Mouse (Mus musculus) CD4-positive, CD25-positive, alpha-beta regulatory T cell, adult 2 months (primary cell): ENCODE measurements at regions not wholly inside any gene's neighbourhood (a gene's known extent, or its start where the extent isn't known, plus 50 kb on each side); places are given as distances from the start of the nearest gene placed in this dataset.

Source experiments
- DNase-seq: peaks from one replicate; pipeline ENCODE4 v3.0.0-alpha.2; 2012; ENCODE audit warnings: low read depth, low spot score

DNA sequence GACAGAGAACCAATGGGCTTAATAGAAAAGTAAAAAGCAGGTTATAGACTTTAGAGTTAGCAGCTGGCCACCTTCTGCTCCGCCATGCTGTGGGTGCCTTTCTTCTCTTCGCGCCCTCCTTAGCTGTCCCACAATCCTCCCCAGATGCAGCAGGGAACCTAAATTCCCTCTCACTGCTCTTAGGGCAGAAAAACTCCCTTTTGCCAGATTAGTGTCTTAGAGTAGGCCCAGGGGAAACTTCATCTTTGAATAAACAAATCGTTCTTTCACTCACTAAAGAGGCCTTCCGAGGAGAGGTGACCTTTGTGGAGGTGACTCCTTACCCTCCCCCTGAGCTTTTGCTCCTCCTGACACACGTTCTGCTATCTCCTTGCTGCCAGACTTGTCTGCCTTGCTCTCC, 157.0 kb upstream of the Six2 start:
- DNase-seq, result no peak

DNA sequence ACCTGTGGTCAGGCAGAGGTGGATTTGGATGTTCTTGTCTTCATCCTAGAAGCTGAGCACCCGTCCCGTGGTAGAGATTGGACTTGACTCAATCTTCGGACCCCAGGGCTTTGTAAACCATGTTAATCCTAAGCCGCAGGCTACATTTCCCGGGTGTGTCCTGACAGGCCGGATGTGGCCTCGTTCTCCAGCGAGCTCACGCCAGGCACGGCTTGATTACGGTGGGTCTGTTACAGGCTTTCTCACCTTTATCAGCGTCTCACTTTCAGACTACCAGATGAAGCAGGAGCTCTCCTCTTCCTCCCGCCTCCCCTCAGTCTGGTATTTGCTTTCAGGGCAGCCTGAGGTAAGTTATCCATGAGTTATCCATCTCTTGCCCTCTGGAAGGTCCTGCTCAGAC, 156.4 kb upstream of the Six2 start:
- DNase-seq, result no peak

DNA sequence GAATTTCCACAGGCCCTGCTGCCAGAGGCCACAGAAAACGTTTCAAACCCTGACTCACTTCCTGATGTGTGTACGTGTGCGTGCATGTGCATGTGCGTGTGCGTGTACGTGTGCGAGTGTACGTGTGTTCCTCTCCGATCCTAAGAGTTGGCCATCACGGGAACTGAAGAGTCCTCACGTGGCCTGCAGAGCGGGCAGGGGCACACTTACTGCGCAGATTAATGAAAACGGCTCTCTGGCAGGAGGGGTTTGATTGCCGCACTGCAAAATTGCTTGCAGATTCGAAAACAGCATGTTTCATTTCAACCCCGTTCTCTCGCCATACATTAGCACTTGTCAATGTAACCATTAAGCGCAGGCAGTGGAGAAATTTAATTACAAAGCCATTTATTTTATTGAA, 135.0 kb upstream of the Six2 start:
- DNase-seq, result no peak

DNA sequence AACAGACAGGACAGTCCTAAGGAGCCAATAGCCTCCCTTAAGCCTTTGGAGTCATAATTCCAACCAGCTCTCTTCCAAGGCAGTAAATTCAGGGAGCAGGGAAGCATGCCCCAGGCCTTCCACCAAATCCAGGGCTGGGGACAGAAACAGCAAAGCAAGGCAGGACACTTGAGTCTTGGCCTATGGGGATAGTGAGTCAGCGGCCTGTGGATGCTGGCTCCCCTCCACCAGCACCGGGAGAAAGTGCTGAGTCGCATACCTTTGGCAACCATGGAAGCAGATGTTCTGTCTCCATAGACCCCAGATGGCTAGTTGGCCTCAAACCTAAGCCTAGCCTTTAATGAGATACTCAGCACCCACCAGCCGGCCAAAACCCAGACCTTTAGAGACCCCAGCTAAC, 133.8 kb upstream of the Six2 start:
- DNase-seq, result no peak

DNA sequence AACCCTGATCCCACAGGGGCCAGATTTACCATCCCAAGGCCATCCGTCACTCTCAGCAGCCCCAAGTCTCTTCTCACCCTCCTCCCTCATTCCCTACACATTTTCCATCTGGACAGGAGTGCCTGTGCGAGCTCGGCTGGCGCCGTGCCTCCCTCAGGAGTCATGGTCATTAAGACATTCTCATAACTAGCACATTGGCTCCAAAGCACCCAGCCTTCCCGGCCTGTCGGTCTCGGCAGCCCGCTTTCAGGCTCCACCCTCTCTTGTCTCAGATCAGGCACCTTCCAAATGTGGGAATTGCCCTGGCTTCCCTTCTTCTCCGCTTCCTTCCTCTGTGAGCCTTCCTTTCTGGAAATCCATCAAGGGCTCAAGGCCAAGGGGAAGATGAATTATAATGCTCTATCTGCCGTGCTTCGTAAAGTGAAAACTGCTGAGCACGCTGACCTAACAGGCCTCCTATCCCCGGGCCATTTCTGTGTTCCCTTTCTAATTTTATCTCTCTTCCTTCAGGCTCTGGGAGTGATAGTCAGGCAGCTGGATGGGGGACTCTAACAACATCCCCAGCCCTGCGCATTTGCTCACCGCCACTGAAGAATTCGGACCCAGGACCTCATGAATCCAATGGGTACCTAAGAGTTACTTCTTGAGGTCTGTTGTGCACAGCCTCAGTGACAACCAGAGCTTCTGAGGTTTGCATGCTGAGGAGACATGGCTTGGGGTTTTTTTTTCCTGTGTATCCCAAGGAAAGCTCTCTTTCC, 130.2 kb upstream of the Six2 start:
- no peak for DNase-seq

DNA sequence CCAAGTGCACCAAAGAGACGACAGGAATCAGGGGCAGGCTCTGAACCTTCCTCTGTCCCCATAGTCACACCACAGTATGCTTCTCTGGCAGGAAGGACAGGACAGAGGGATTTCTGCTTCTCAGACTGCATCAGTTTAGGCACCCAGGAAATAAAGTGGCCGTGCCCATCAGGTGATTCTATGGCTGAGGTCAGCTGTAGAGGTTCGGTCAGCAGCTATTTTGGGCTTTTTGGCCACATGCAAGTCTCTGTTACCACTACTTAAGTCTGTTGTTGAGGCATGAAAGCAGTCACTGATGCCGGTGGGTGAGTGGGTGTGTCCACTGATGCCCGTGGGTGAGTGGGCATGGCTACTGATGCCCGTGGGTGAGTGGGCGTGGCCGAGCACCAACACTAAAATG, 128.4 kb upstream of the Six2 start:
- no peak for DNase-seq

DNA sequence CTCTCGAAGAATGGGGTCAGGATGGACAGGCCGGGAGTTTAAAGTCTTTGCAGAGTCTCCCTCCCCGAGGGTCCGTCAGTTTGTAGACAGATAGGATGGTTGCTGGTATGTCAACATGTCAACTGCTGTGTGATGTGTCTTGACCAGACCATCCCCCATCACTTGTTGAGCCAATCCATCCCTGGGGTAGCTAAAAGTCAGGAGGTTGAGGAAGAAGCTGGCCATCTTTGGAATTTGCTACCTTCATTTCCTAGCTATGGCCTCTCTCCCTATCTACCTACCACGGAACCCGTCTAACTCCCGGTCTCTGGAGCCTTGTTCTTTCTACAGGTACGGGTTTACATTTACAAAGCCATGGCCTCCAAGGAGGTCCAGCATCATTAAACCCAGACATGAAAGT, 128.0 kb upstream of the Six2 start:
- no peak for DNase-seq

DNA sequence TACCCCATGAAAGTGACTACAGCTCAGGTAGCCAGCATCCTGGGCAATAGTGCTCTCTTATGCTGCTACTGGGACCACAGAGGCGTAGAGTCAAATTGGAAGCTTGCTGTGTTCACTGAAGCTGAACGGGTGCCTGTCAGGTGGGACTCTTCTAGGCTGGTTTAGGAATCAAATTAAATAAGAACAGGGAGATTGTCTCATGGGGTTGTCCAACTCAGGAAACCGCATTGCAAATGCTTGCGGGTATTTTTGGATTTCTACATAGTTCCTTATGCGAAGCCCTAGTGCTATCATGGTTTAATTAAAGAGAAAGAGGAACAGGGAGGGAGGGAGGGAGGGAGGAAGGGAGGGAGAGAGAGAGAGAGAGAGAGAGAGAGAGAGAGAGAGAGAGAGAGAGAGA, 120.5 kb upstream of the Six2 start:
- DNase-seq, result no peak

DNA sequence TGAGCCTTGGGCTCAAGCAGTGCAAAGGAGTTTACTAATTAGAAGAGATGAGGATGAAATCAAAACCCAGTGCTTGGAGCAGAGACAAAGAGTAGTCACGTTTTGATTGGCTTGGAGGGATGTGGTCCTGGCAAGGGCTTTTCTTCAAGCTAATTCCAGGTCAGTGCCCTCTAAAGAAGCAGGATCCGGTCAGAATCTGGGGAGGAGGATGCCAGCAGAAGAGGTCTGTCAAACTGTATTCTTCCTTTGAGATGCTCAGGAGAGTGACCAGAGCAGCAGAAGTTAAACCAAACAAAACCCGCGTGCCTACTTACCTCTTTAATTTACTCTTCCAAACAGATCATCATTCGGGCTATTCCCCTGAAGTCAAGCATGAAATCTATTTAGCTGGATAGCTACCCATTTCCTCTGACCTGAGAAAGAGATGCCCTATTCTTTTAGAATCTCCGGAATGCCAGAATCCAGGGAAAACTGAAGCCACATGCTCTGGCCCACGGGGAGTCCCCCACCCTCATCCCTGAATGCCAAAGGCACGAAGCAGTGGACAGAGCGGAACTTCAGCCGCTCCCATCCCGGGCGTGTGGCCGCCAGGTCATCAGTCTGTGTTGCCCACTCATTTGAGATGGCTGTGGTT, 117.8 kb upstream of the Six2 start:
- no peak for DNase-seq

DNA sequence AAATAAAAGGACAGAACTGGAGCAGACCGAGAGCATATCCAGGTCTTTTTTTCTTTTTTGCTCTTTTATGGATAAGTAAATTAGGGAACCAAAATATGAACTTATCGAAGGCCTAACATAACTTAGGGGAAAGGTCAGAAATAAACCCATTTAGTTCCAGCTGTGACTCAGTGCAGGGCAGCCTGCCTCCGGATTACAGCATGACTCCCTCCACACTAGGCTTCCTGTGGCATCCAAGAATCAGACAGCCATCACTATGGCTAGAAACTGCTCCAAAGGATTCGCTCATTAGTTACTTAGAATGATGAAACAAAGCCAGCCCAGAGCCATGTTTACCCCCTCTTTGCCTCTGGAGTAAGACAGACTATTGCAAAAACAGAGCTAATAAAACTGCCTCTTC, 116.6 kb upstream of the Six2 start:
- no peak for DNase-seq

DNA sequence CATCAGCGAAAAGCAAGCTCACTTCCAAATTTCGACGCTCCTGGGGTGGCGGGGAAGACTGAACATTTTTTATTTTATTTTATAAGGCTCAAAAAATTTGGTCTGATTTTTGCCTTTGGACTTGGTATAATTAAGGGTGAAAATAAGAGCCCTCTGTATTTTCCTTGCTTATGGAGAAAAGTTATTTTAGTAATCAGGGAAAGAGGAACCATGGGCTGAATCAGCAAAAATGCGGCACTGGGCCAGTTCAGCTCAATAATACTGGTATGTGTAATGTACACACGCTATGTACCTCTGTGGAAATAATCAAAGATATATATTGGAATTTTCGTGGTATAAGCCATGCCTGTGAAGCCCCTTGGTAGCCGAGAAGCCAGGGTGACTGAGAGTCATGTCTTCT, 113.7 kb upstream of the Six2 start:
- DNase-seq, result no peak

DNA sequence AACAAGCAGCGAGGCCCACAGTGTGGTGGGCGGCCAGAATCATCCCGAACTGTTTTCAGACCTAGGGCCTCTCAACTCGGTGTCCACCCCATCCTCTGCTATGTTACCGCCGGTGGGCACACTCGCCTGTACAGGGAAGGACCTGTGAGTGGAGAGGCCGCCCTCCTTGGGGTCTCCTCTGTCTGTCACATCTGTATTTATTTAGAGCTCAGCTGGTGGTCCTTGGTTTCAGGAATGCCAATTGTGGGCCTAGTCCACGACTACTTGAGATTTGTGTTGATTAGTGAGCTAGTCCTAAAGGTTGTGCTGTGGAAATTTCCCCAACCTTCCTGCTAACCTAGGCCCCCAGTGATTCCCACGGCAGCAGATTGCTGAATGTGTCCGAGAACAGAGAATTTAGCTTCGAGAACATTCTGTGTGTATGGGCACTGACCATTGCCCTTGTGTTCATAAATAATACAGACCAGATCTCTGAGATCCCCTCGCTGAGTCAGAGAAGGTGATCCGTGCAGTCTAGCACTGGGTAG, 113.1 kb upstream of the Six2 start:
- no peak for DNase-seq

DNA sequence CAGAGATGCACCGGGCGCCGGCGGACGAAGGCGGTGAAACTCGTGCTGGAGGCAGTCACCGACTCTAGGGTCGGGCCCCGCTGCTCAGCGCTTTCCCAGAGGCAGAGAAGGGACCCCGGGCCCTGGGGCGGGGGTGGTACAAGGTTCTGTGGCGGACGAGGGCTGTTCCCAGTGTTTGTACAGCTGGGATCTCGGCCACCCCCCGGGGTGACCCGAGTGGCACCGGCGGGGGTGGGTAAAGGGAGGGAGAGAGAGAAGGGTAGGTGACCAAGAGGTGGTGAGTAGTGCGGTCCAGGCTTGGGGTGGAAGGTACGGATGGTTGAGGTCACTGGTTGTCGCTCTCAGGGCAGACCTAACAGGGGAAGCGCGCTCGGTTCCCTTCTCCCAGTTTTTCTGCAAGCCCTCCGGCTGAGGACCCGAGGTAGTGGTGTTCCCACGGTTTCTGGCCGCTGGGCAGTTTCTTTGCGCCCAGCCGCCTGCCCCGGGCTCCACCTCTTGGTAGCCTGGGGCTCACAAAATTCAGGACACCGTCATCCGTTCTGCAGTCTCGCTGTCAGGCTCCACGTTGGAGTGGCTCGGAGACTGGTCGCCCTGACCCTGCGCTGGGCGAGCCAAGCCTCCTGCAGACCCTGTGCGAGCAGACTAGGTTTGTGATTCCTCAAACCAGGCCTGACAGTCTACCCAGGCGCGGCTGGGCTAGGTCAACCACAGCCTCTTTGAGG, 112.4 kb upstream of the Six2 start:
- no peak for DNase-seq

DNA sequence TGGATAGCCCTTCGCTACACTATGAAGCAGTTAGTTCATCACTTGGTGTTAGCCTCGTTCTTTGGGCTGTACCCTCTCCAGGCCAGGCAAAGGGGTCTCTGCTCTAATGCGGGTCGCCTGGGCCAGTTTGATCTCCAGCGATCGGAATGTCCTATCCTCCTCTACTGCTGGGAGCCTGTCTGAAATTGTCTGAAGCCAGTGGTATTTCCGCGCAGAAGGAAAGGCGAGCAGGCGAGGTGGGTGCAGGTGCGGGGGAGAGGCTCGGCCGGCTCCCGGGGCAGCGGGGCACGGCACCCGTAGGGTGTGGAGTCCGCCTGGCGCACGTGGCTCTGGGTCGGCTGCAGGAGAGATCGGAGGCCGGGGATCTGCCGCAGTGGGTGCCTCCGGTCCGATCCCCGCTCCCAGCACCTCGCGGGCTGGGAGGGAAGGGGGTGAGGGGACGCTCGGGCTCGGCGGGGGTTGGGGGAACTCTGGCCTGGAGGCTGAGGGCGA, 111.8 kb upstream of the Six2 start:
- no peak for DNase-seq

DNA sequence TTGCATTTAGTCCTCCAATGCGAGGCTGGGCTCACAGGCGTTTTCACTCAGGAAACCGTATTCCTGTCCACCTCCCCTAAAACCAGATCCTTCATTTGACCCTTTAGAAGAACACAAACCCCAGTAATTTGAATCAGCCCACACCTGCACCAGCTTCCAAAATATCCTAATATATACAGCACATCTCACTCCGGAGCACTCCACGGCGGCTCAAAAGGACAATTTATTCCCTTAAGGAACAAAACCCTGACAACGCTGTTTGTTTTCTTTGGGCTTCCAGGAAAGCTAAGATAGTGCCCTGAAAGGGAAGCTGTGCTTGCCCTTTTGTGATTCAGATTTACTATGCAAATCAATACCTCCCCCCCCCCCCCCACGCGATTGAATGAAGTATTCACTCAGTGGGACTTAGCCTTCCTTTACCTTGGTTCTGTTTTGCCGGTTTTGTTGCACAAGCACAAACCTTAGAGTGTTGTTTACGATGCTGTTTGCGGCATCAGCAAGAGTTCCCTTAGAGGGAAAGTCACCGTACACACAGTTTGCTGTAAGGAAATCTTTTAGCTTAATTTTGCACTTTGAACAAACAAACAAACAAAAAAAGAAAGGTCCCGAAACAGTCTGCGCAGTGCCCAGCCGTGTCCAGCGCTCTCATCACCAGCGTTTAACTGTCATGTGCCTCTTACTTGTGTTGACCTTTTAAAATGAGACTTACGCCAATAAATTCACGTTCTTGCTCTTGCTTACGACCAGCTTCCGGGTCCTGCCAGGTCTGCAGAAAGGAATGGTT, 111.2 kb upstream of the Six2 start:
- no peak for DNase-seq

DNA sequence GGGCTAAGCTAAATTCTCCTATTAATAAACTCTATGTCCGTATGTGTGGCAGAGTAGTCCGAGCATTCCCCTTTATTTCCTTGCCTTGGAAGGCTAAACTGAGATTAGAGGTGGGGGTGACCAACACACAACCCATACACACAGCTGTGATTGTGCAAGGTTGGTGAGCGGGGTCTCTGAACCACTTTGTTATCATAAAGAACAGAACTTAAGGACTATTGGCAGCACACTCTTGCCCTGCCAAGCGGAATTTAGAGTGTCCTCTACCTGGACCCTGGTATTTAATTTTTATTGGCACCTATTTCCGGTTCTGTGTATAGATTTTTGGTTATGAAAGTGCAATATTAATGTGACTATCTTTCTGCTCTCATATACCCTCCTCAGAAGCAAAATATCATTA, 109.7 kb upstream of the Six2 start:
- no peak for DNase-seq

DNA sequence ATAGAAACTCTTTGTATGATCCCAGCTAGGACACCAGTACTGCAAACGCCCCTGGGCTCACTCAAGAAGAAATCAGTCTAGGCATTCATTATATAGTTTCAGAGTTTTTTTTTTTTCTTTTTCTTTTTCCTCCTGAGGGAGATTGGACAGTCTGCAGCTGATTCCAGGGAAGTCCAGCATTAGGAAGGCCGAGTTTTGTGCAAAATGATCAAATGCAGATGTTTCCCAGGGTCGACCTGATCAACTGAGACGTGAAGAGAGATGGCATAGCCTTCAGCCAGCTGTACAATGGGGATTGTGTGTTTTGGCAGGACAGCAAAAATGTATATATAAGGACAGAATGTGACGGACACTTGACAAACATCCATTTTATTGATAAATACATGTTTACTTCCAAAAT, 107.7 kb upstream of the Six2 start:
- DNase-seq, result no peak

DNA sequence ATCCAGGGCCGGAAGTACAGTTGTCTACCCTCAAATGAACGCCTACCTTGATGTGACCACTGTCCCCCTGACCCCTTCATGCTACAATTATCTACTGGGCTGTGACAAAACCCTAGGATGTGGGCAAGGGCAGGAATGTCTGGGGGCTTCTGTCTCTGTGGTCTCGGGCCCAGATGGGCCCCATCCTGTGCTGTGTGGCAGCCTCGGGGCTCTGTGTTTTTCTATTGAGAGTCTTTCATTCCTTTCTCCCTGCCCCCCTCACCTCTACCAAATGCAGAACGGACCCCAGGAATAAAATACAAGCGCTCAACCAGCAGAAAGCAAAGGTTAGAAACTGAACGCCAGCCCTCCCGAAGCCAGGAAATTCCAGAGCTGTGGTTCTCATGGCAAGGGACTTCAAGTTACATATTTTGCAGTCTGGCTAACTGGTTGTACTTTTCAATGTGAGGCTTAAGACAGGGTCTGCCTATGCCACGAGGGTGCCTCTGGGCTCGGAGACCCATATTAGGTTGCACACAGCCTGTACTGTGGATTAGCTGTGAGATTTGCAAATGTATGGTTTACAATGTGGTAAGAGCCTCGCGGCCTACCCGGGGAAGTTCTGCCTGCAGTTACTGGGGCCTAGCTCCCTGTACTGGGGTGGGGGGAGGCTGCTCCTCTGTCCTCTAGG, 97.7 kb upstream of the Six2 start:
- no peak for DNase-seq

DNA sequence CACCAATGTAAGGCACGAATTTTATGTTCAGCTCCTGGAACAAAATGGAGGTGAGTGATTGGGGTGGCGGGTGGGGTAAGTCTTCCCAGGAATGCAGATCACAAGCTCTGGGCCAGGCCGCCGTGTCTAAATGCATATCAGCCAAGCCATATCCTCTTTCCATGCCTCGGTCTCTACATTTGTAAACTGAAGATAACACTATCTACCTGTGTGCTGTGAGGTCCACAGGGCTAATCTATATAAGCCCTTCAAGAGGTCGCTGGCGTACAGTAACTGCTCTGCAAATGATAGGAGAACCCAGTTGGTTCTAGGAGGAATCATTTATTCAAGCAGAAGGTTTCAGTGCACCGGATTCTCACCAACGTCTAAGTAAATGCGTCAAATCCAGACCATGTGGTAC, 92.4 kb upstream of the Six2 start:
- no peak for DNase-seq

DNA sequence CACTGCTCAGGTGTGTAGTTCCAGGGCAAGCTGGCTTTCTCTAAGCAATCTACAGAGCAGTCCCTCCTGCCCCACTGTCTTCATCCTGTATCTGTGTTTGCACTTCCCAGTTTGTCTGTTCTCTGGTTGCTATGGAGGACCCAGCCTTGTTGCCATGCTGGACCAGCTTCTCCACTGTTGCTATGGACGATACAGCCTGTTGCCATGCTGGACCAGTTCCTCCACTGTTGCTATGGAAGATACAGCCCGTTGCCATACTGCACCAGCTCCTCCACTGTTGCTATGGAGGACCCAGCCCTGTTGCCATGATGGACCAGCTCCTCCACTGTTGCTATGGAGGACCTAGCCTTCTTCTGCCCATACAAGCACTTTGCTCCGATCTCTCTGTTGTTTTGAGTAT, 88.8 kb upstream of the Six2 start:
- DNase-seq, result no peak

DNA sequence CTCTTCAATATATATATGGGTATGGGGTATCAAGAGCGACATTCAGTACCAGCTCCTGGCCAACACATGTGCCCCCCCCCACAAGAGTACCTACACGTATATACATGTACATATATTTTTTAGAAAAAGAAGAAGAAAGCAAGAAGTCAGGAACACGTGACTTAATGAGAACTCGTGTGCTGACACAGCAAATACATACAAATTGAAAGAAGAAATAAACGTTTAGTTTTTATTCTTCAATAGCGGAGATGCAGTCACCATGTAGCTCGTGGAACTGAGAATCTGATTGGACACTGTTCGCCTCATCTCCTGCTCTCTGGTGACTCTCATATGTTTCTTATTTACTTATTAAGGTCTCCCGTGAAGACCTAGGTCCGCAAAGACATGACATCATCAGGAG, 80.3 kb upstream of the Six2 start:
- no peak for DNase-seq
